Comparison of ENCODE assay signal across 8 mouse cellular contexts in the genomic region with DNA sequence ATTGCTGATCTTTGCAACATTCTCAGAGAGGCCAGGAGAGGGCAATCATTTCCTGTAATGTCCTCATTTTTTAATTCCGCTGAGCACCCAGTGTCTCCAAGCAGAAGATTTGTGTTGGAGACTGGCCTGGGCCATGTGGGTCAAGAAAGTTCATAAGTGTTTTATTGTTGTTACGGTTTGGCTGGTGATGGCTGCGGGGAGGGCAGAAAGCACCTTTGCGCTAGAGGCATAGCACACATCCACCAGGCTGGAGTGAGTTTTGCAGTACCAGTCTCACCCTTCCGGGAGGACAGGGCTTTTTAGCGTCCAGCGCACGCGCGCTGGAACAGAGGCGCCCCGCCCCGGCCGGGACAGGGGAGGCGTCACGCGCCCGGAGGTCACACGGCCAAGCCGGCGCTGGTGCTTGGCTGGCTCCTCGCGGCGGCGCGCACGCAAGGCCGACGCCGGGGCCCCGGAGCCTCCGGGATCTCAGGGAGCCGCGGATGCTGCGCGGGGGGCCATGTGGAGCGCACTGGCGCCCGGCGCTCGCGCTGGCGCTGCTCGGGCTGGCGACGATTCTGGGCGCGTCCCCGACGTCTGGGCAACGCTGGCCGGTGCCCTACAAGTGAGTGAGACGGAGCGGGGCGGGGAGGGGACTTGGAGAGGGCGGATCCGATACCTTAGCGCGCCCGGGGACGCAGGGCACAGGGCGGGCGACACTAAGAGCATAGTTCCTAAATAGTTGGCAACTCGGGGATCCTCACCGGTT. TPM values are rescaled to one million over a fixed set of nuclear protein-coding genes. Genes with fewer than 3 reads are reported as not detected.
DNase-seq lines count a peak whose midpoint lies in the region; ATAC-seq lines count a peak whose summit lies in the region.

A gene (plus strand): TSS at position 353 of the 748 bp plus-strand sequence.

- H3K36me3 ChIP-seq in hindbrain, embryonic 16.5 days (ENCODE audit: control insufficient read depth, insufficient read depth, low read length), result peaks cover 2% of the 10 kb centered on the region; the same call in 1 of the 2 replicates
- H3K36me3 ChIP-seq in macrophage (ENCODE audit: inconsistent target), result peaks cover 33% of the 10 kb centered on the region

- peak; percentile 98 for ATAC-seq in hindbrain, embryonic 16.5 days

- H3K9me3 ChIP-seq in hindbrain, embryonic 16.5 days (ENCODE audit: control insufficient read depth, low read length), result no peaks in the 10 kb centered on the region

- WGBS in hindbrain, embryonic 16.5 days, result 1% methylated on average over 65 of the region's 65 CpGs
- WGBS in macrophage (ENCODE audit: missing documents), result under 1% methylated on average over 64 of the region's 65 CpGs

- H3K4me3 ChIP-seq in hindbrain, embryonic 16.5 days (ENCODE audit: low read length), result peak within 1 kb of the TSS; percentile 70
- H3K4me3 ChIP-seq in macrophage (ENCODE audit: inconsistent target), result peak within 1 kb of the TSS; percentile 99

- H3K4me2 ChIP-seq in hindbrain, embryonic 16.5 days (ENCODE audit: low read length), result peak within 1 kb of the TSS; percentile 96

- H3K4me1 ChIP-seq in hindbrain, embryonic 16.5 days (ENCODE audit: control insufficient read depth, insufficient read depth, low read depth, low read length), result peaks cover 10% of the 10 kb centered on the region

- H3K9ac ChIP-seq in hindbrain, embryonic 16.5 days (ENCODE audit: low read depth, low read length), result peak within 1 kb of the TSS; percentile 89

- no peaks in the 10 kb centered on the region for H3K27me3 ChIP-seq in hindbrain, embryonic 16.5 days (replicated peaks; ENCODE audit: control insufficient read depth, insufficient read depth, low read length)

- peak; percentile 94 for DNase-seq in T-cell, adult 2 months (ENCODE audit: low spot score)
- peak; percentile 88 to 96 for DNase-seq in cerebellum, postnatal 36 days
- peak; percentile 94 for DNase-seq in gastrocnemius, adult 18-20 months (ENCODE audit: low spot score)
- DNase-seq in left cerebral cortex, adult 18-20 months (ENCODE audit: low spot score in 2 of 2), result peak; percentile 85 to 93
- DNase-seq in right cerebral cortex, adult 18-20 months, result peak; percentile 93
- DNase-seq in urinary bladder, postnatal 10 days (ENCODE audit: low spot score), result peak; percentile 69

- peak within 1 kb of the TSS; percentile 66 for H3K27ac ChIP-seq in hindbrain, embryonic 16.5 days (ENCODE audit: low read depth, low read length)
- peak within 1 kb of the TSS; percentile 89 for H3K27ac ChIP-seq in macrophage

- peaks cover 47% of the 10 kb centered on the region for H3K79me2 ChIP-seq in macrophage (ENCODE audit: inconsistent target)

RNA-seq across cellular contexts. Expression of the gene that starts here (rescaled TPM):
- total RNA-seq in gastrocnemius, adult 18-20 months (2021), result 10 to 100 TPM; 11.6 to 14.4 TPM
- 12.1 and 13.8 TPM in 2 replicates for polyA plus RNA-seq in hindbrain, embryonic 16.5 days (2015; fragmentation: Nextera tagmentation; extraction: Ambion mirVana)
- 10 to 100 TPM; 11.1 to 12.3 TPM for total RNA-seq in left cerebral cortex, adult 18-20 months (2021)
- 100 to 1,000 TPM in 4 of 26 experiments, 10 to 100 TPM in 22; 23.3 to 150 (median 64.8) TPM for total RNA-seq in macrophage (2018; cell fraction: chromatin; rRNA removed)
- 100 to 1,000 TPM; 102 to 195 (median 120) TPM for total RNA-seq in macrophage (2018; cell fraction: cytosol; rRNA removed)
- 100 to 1,000 TPM in 22 of 26 experiments, 10 to 100 TPM in 4; 76.2 to 217 (median 134) TPM for total RNA-seq in macrophage (2018; cell fraction: nucleus; rRNA removed)
- 76.7 to 111 TPM (median 104 TPM) in 3 replicates for polyA plus RNA-seq in macrophage (2018)

Comparison
In these comparisons a context has a peak if more than half of its experiments do, and no peak if none do; other contexts are left out.
1. Peak in every context shown above with its lines: DNase-seq, ATAC-seq, H3K4me3 ChIP-seq and H3K27ac ChIP-seq.